Mouse (Mus musculus) layer of hippocampus, adult 11-12 months (tissue): ENCODE data around the gene Arap2.
A peak's percentile ranks its signal among the peaks of the same experiment; 100 is the strongest.

Experiments used
- DNase-seq: peaks from one replicate; pipeline ENCODE4 v3.0.0; 2022; ENCODE audit warnings: low spot score

Arap2 gene

GRCm38 (mm10) chr5:62765784-62766701, at the start of gene Arap2:
TSS of gene Arap2 (minus strand) at chr5:62766159.
- peak; percentile 61 for DNase-seq

GRCm38 (mm10) chr5:62815741-62816140, 49.8 kb upstream of the Arap2 start:
- no peak for DNase-seq

- DNase-seq, result no peak
Observed at GRCm38 (mm10) chr5:62814072-62814414, 48.1 kb upstream of the Arap2 start.

GRCm38 (mm10) chr5:62813402-62814071, 47.6 kb upstream of the Arap2 start, which contains the start of gene Dthd1:
TSS of gene Dthd1 (plus strand) at chr5:62813823.
- peak; percentile 21 for DNase-seq

- DNase-seq, result no peak
Observed at GRCm38 (mm10) chr5:62792776-62793175, 26.8 kb upstream of the Arap2 start.

DNA sequence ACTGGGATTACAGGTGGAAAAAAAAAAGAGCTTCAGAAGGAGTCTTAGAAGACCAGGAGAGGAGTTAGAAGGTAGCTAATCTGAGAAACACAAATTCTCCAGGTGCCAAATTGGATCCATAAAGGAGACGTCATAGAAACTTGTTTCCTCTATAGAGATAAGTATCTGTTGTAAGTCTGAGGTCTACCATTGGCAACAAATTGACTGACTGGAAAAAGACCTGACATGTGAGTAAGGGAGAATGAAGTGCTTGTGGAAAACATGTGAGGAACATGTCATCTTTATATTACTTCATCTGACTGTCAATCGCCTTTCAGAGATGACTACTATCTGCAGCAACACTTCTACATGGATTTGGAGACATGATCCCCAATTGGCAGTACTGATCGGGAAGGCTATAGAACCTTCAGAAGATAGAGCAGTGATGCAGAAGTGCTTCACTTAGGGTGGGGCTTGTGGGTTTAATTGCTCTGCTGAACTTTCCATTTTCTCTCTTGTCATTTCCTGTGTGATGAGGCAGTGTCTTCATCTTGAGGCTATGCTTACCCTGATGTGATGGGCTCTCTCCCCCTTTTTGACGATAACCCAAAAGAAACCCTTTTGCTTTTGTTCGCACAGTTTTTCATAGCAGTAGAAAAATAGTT, 25.1 kb upstream of the Arap2 start:
- no peak for DNase-seq

- no peak for DNase-seq
Observed at GRCm38 (mm10) chr5:62786809-62787208, 20.9 kb upstream of the Arap2 start.

DNA sequence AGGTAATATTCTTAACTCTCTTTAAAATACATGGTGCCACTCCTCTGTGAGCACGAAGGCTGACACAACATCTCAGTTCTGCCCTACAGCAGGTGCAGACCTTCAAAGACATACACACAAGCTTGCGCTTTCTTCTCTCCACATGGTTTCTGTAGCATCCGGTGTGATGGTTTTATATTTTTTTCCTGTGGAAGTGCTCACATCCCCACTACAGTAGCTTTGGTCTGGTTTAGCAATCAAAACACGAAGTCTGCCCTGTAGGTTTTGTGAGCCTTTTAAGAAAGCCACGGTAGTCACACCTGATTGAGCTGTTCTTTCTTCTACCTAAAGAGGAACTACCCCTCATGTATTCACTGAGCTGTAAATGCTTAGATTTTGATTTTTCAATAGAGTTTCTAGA, 12.7 kb upstream of the Arap2 start:
- no peak for DNase-seq

GRCm38 (mm10) chr5:62777804-62778203, 11.8 kb upstream of the Arap2 start:
- no peak for DNase-seq

DNA sequence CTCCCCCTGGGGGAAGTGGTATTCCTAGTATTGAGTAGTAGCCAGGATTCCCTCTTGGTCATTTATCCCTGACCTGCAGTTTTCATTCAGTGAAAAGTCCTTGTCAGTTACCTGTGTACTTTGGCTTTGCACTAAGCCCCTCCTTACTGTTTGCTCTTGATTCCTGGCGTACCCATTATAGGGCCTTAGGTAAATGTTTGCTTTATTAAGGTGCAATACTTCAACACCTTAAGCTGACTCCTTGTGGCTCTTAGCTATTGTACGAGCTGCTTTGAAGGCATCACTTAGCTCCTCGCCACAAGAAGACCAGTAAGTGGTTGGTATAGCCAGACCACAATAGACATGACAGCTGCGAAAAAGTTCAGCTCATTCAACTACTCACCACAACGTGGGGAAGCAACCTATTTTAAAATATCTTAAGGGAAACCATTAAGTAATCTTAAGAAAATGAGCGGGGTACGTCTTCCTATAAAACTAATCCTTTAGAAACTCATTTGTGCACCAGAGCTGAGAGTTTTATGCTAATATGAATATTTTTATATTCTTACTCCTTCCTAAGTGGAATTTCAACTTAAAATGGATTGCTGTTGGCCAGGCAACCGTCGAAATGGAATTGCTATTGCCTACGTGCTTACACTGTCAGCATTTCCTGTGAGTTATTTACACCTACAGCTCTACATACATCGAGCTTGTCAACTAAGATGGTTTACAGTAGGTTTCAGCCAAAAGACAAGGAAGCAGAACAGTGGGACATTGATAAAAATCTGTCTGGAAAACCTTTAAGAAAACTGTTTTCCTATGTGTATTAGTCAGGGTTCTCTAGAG, 6.0 kb upstream of the Arap2 start:
- DNase-seq, result no peak

GRCm38 (mm10) chr5:62765459-62765783, 538 bp downstream of the Arap2 start:
- DNase-seq, result no peak

GRCm38 (mm10) chr5:62764161-62764560, 1.8 kb downstream of the Arap2 start:
- no peak for DNase-seq

DNA sequence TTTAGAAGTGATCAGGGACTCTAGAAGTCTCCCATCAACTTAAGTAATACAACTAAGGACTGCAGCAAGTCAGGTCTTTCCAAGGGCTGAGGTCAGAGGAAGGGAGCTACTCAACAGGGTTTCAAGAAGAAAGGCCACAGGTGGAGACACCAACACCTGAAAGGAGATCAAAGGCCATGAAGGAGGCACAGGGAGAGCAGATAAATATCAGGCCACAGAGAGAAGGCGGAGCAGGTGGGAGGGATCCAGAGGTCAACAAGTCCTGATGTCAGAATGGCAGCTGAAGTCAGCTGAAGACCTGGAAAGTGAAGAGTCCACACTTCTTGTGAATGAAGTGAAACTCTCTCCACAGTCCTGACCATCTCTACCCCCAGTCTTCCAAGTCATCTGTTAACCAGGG, 2.9 kb downstream of the Arap2 start:
- DNase-seq, result no peak

DNA sequence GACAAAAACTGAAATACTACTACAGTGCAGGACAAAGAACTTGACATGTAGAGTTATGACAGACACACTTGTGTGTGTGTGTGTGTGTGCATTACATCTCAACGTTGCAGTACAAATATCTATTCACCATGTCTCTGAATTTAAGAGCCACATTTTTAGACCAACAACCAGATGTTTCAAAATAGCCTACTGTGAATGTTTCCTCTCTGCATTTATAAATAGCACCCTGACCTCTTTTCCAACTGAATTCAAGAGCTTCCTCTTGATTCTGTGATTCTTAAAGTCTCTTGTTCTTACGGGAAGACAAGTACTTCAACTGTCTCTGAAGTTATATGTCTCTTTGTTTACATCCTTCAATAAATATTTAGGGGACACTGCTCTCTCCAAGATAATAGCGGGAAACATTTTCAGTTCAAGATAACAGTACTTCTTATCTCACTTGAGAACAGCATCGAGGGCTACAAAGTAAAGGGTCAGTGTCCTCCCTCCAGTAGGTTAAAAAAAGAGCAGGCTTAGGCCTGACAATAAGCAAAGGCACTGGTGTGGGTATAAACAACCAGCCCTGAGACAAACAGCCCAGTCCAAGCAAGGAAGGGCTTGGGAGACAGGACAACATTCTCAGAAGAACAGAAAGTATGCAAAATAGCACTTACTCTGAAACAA, 3.5 kb downstream of the Arap2 start:
- DNase-seq, result no peak

GRCm38 (mm10) chr5:62760791-62761504, 5.0 kb downstream of the Arap2 start:
- DNase-seq, result no peak

DNA sequence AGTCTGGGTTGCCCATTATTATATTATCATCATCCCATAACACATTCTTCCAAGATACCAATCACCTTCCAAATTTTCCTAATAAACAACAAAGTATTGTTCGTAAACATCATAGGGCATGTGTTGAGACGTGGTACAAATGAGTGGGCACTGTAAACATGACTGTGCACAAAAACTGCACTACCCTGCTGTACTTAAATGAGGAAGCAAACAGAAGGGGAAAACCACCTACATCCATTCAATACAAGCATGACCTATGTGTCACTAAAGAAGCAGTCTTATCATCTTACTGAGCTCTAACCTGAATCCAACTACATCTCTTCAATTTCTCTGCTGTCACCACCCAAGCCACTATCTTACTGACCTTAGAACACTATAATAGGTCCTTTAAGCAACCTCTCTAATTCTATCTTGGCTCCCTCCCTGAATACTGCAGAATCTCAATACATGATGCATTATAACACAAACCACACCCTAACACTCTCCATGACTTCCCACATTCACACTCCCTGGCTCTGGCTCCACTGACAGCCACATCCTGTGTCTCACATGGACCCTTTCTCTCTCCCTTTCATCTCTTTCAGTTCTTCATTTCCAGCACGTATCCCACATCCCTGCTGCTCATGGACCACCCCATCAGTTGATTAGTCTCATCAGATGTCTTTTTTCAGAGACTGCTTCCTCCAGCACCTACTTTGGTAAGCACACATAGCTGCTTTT, 10.0 kb downstream of the Arap2 start:
- no peak for DNase-seq

GRCm38 (mm10) chr5:62752934-62753333, 13.0 kb downstream of the Arap2 start:
- no peak for DNase-seq

GRCm38 (mm10) chr5:62751692-62752091, 14.3 kb downstream of the Arap2 start:
- DNase-seq, result no peak

- DNase-seq, result no peak
Observed at GRCm38 (mm10) chr5:62748168-62748567, 17.8 kb downstream of the Arap2 start.

GRCm38 (mm10) chr5:62743220-62743922, 22.6 kb downstream of the Arap2 start:
- DNase-seq, result no peak
